Mouse (Mus musculus) midbrain, embryonic 10.5 days (tissue): ENCODE results near the gene Xiap. TPM values are rescaled to one million over a fixed set of nuclear protein-coding genes. Genes with fewer than 3 reads are reported as not detected.
A peak's percentile ranks its signal among the peaks of the same experiment; 100 is the strongest.
"Not testable (repeated sequence)": the region's sequence is repeated elsewhere in the genome, so short reads cannot be mapped to it uniquely, and the experiment has no call there.

Experiments
- DNase-seq: peaks from one replicate; pipeline ENCODE4 v3.0.0-alpha.2; 2017; ENCODE audit warnings: low spot score
- H3K27ac ChIP-seq: fragments of 300-500 bp; sonication (generic); replicated peaks from 2 replicates; pipeline ENCODE4 v1.5.1; 2016; ENCODE audit warnings: mild to moderate bottlenecking
- H3K27me3 ChIP-seq: fragments of 300-500 bp; sonication (generic); 2 replicates; pipeline ENCODE4 v1.6.1; 2016; ENCODE audit warnings: low read depth, mild to moderate bottlenecking; ENCODE audit not compliant: poor library complexity, severe bottlenecking
- H3K36me3 ChIP-seq: fragments of 300-500 bp; sonication (generic); 2 replicates; pipeline ENCODE4 v1.6.1; 2016; ENCODE audit warnings: mild to moderate bottlenecking, moderate library complexity
- H3K4me1 ChIP-seq: fragments of 300-500 bp; sonication (generic); 2 replicates; pipeline ENCODE4 v1.6.1; 2016
- H3K4me3 ChIP-seq: fragments of 300-500 bp; sonication (generic); 2 replicates; pipeline ENCODE4 v1.5.1; 2016; ENCODE audit warnings: mild to moderate bottlenecking, moderate library complexity
- H3K9me3 ChIP-seq: fragments of 300-500 bp; sonication (generic); replicated peaks from 2 replicates; pipeline ENCODE4 v1.6.1; 2016; ENCODE audit warnings: mild to moderate bottlenecking
- WGBS: fragments of 180-500 bp; shearing (Covaris S2); methylation state at CpG from one replicate; pipeline ENCODE4 v1.1.7; 2016; 5-methylcytosine and 5-hydroxymethylcytosine counted together
- polyA plus RNA-seq: library from polyadenylated mRNA; unstranded; fragments of >200 nt; fragmentation: Nextera tagmentation; extraction: Ambion mirVana; gene quantifications from 2 replicates; pipeline ENCODE4 v1.2.1, GENCODE M21; 2016

Gene Xiap
- 11.2 and 12.0 TPM in 2 replicates for polyA plus RNA-seq

DNA sequence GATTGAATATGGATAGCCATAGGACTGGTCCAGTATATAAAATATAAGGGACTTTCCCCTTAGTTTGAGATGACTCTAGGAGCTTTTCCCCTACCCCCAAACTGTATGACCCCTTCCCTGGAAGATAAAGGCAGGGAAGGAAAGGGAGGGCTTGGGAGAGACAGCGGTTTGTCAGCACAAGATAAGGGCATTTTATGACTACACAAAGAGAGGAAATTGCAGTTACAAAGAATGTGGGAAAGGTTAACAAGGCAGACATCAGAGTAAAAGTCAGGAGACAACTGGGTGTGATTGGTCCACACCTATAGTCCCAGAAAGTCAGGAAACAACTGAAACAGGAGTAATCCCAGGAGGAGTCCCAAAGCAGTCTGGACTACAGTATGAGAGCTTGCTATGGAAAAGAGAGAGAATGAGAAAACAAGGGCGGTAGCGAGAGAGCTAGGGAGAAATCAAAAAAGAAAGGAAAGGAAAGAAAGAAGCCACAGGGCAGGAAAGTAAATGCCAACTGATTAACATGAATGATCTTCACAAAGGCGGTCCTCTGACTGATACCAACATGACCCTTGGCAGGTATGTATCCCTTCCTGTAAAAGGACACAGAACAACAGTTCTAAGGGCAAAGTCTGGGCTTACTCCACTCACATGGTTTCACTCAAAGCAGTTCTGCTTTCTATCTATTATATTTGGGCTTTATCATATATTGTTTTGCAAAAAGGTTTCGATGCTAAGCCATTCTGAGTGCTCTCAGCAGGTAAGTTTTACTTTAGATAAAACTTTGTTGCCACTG, at the start of gene Xiap:
TSS of gene Xiap (plus strand) at position 398 of the 787 bp plus-strand sequence.
- H3K4me3 ChIP-seq: no peak within 1 kb of the TSS
- 80% methylated on average over 5 of the region's 5 CpGs for WGBS
- no peak within 1 kb of the TSS for H3K27ac ChIP-seq
- DNase-seq: no peak
- H3K27me3 ChIP-seq: no peaks in the 10 kb centered on the region
- H3K9me3 ChIP-seq: no peaks in the 10 kb centered on the region
- H3K4me1 ChIP-seq: no peaks in the 10 kb centered on the region
- H3K36me3 ChIP-seq: no peaks in the 10 kb centered on the region

DNA sequence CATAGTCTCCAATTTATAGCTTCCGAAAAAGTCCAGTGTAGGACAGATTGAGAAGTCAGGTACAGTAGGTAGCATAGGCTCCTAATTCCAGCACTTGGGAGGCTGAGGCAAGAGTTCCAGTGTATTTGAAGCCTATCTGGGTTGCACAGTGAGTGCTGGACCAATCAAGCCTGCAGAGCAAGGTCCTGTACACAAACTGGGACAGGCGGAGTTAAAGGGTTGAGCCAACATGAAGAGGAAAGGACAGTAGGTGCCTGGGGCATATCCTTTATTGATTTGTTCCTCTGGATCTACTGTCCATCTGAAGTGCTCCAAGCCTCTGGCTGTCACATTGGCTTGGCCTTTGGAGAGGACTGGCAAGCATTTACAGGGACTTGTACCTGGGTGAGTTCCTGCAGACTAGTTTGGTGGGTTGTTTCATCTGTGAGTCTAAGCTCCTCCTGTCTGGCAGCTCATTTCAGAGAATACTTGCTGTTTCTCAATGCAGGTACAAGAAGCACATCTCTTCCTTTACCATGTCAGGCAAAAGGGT, 46.7 kb upstream of the Xiap start:
- WGBS: 88% methylated on average over 2 of the region's 2 CpGs
- Histone ChIP-seq H3K36me3 (no peaks in the 10 kb centered on the region), H3K4me3 (no peak overlapping the region), H3K9me3 (no peaks in the 10 kb centered on the region), H3K4me1 (no peaks in the 10 kb centered on the region), H3K27ac (no peak overlapping the region), H3K27me3 (no peaks in the 10 kb centered on the region)
- DNase-seq: no peak

DNA sequence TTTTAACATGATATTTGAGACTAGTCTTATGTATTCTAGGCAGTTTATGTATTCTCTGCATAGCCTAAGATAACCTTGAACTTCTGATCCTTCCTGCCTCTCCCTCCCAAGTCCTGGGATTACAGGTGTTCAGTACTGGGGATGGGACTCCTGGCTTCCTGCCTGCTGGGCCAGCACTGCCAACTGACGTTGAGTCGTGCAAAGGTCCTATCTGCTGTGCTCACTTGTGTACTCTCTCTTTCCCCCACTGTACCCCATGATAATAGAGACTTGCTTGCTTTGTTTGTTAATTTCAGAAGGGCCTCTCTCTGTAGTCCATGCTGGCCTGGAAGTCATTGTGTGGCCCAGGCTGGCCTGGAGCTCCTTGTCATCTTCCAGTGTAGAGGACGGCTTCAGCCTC, 45.7 kb upstream of the Xiap start:
- H3K27ac ChIP-seq: no peak overlapping the region
- no peaks in the 10 kb centered on the region for H3K9me3 ChIP-seq
- H3K4me3 ChIP-seq: no peak overlapping the region
- no peaks in the 10 kb centered on the region for H3K4me1 ChIP-seq
- no peak for DNase-seq
- H3K36me3 ChIP-seq: no peaks in the 10 kb centered on the region
- WGBS: 85% methylated on average over 3 of the region's 3 CpGs
- H3K27me3 ChIP-seq: no peaks in the 10 kb centered on the region

DNA sequence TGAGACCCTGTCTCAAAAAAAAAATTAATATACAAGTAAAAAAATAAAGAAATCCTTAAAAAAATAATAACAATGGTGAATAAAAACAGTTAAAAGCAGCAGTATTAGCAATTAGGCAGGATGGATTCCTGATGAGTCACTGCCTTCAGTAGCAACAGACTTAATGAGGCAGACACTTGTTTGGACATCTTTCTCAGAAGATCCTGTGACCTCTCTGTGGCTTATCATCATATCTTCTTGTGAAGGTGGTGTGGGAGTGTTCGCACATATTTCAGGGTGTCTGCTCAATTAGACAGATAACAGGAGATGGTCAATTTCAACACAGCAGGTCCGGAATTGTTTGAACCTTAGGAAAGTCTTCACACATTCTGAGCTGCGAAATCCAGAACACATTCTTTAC, 45.0 kb upstream of the Xiap start:
- DNase-seq: no peak
- Histone ChIP-seq H3K4me1 (no peaks in the 10 kb centered on the region), H3K27ac (no peak overlapping the region), H3K4me3 (no peak overlapping the region), H3K27me3 (no peaks in the 10 kb centered on the region), H3K9me3 (no peaks in the 10 kb centered on the region), H3K36me3 (no peaks in the 10 kb centered on the region)
- WGBS: 92% methylated on average over 3 of the region's 3 CpGs

DNA sequence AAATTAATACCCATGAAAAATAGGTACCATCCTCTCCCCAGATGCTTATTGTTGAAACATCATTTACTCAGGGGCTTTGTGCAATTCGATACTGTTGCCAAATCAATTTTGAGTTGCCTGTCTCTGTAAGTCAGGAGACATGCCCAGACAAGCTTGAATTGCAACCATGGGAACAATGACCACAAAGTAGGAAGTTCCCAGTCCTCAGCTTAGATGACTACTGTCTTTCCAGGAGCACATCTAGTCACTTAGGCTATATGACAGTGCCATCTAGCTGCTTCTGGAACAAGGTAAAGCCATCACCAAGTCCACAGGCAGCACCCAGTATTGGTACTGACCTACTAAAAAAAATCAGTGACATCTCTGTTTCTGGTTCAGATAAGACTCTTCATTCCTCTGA, 41.4 kb upstream of the Xiap start:
- H3K36me3 ChIP-seq: no peaks in the 10 kb centered on the region
- H3K27ac ChIP-seq: no peak overlapping the region
- no peaks in the 10 kb centered on the region for H3K4me1 ChIP-seq
- H3K9me3 ChIP-seq: no peaks in the 10 kb centered on the region
- no peak for DNase-seq
- H3K4me3 ChIP-seq: no peak overlapping the region
- 75% methylated on average over 1 of the region's 1 CpGs for WGBS
- no peaks in the 10 kb centered on the region for H3K27me3 ChIP-seq

DNA sequence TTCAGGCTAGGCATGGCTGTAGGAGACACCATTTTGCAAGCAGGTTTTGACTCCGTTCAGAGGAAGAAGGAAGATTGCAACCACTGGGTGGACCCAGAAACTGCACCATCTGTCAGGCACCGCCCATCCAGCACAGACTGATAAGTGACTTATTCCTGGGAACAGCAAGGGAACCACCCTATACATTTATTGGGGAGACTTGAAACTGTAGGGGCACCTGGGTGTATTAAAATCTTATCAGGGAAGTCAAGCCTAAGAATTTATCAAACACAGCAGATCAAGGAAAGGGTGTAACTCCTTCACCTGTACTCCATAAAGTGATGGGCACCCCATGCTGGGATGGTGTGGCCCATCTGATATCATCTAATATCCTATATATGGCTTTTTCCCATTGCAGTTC, 40.0 kb upstream of the Xiap start:
- DNase-seq: no peak
- H3K27ac ChIP-seq: no peak overlapping the region
- H3K9me3 ChIP-seq: no peaks in the 10 kb centered on the region
- H3K36me3 ChIP-seq: no peaks in the 10 kb centered on the region
- H3K27me3 ChIP-seq: no peaks in the 10 kb centered on the region
- 79% methylated on average over 2 of the region's 2 CpGs for WGBS
- no peaks in the 10 kb centered on the region for H3K4me1 ChIP-seq
- H3K4me3 ChIP-seq: no peak overlapping the region

DNA sequence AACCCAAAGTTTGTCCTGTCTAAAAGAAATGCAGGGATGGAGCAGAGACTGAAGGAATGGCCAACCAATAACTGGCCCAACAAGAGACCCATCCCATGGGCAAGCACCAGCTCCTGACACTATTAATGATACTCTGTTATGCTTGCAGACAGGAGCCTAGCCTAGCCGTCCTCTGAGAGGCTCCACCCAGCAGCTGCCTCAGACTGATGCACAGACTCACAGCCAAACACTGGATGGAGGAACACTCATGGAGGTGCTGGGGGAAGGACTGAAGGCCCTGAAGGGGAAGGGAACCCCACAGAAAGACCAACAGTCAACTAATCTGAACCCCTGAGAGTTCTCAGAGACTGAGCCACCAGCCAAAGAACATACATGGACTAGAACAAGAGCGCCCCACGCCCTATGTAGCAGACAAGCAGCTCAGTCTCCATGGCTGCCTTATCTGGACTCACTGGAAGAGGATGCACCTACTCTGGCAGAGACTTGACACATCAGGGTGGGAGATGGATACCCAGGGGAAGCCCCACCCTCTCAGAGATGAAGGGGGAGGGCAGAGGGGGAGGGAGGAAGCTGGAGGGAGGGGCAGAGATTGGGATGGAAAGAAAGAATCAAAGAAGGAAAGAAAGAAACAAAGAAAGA, 33.6 kb upstream of the Xiap start:
- not testable (repeated sequence) for H3K36me3 ChIP-seq, H3K27ac ChIP-seq, H3K9me3 ChIP-seq, H3K27me3 ChIP-seq, H3K4me3 ChIP-seq, DNase-seq, H3K4me1 ChIP-seq
- 85% methylated on average over 2 of the region's 3 CpGs for WGBS

DNA sequence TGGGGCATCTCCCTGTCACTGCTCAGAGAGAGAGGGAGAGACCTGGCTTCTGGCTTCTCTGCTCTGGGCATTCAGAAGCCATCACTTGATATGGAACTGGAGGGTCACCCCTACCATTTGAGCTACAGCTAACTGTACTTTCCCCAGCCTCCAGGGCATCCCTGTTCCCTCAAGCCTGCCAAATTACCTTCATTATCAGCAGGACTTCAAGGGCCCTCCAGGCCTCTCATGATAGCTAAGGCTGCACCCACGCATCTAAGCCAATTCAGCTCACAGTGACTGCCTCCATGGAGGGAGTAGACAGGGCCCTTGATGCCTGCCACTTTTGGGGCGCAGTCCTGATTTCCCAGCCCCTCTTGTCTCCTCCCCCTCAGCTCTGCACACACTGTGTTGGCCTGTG, 32.5 kb upstream of the Xiap start:
- H3K27ac ChIP-seq, DNase-seq, H3K4me3 ChIP-seq, H3K4me1 ChIP-seq, H3K36me3 ChIP-seq, H3K27me3 ChIP-seq, H3K9me3 ChIP-seq: not testable (repeated sequence)
- 85% methylated on average over 2 of the region's 2 CpGs for WGBS

DNA sequence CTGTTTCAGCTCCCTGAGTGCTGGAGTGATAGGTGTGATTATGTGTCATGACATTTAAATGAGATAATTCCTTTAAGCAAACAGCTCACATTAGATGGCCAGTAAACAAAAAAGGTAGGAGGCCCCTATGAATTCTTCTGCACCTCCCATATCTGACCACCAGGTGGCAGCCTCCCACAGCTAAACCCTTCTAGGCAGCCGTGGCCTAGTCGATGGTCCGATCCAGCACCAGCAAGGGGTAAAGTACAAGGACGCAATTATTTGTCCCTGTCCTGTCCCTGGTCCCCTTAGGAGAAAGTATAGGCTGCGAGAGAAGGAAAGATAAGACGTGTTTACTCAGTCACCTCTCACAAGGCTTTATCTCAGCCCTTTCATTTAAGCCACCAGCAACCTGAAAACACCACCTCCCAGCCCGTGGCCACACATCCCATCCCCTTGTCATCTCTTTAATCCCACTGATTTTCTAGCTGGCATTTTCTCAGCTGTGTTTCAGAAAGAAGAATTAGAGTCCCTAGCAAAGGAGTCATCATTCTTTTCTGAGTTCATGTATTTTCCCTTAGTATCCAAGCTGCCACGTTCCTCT, 26.3 kb upstream of the Xiap start:
- Histone ChIP-seq H3K4me3 (no peak overlapping the region), H3K36me3 (no peaks in the 10 kb centered on the region), H3K27me3 (no peaks in the 10 kb centered on the region), H3K27ac (0 out of 2 replicates have a peak overlapping the region, but pooled peaks have one; percentile 33), H3K4me1 (no peaks in the 10 kb centered on the region), H3K9me3 (no peaks in the 10 kb centered on the region)
- DNase-seq: peak; percentile 64
- 47% methylated on average over 8 of the region's 8 CpGs for WGBS

DNA sequence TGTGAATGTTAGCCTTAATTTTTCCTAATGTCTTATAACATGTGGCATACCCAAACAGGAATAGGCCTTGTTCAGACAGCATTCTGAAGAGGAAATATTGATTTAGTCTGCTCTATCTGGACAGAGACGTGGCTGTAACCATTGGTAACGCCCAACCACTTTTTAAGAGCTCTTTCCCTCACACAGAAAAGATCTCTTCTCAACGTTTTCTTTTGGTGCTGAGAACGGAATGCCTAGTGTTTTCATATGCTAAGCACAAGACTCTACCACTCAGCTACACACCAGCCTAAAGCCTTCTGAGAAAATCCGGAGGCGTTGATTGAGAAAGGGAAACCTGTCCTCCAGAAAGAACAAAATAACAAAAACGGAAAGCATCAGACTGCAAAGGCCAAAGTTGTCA, 25.6 kb upstream of the Xiap start:
- WGBS: 63% methylated on average over 7 of the region's 7 CpGs
- DNase-seq: no peak
- Histone ChIP-seq H3K27ac (no peak overlapping the region), H3K4me3 (no peak overlapping the region), H3K9me3 (no peaks in the 10 kb centered on the region), H3K36me3 (no peaks in the 10 kb centered on the region), H3K4me1 (no peaks in the 10 kb centered on the region), H3K27me3 (no peaks in the 10 kb centered on the region)

DNA sequence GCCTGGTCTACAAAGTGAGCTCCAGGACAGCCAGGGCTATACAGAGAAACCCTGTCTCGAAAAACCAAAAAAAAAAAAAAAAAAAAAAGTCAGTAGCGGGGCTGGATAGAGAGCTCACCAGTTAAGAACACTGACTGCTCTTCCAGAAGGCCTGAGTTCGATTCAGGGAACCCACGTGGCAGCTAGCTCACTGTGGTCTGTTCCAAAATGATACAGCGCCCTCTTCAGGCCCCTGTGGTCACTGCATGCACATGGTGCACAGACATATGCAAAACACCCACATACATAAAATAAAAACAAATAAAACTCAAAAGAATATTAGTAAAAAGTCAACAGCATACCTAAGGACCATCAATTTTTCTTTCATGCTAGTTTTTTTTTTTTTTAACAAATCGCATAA, 20.0 kb upstream of the Xiap start:
- H3K27ac ChIP-seq: no peak overlapping the region
- 79% methylated on average over 5 of the region's 6 CpGs for WGBS
- no peaks in the 10 kb centered on the region for H3K27me3 ChIP-seq
- H3K9me3 ChIP-seq: no peaks in the 10 kb centered on the region
- no peaks in the 10 kb centered on the region for H3K36me3 ChIP-seq
- H3K4me3 ChIP-seq: no peak overlapping the region
- no peak for DNase-seq
- no peaks in the 10 kb centered on the region for H3K4me1 ChIP-seq

DNA sequence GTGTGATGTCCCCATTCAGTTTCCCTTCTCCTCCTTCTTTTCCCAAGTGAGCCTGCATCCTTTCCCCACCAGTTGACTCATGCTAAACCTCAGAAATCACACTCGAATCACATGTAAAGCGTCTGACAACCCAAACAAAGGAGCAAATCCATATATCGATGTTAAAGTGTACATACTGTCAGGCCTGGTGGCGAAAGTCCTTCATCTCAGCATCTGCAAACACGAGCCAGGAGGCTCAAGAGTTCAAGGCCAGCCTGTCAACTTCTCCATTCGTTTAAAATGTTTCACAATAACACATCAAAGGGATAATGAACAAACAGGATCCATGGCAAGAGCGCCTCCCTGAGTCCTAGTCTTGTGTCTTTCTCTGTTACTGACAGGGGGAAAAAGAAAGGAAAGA, 14.5 kb upstream of the Xiap start:
- Histone ChIP-seq H3K4me3 (no peak overlapping the region), H3K9me3 (no peaks in the 10 kb centered on the region; the same call in 1 of the 2 replicates), H3K4me1 (no peaks in the 10 kb centered on the region), H3K36me3 (no peaks in the 10 kb centered on the region), H3K27ac (no peak overlapping the region), H3K27me3 (no peaks in the 10 kb centered on the region)
- WGBS: 84% methylated on average over 7 of the region's 7 CpGs
- DNase-seq: no peak
